Mouse (Mus musculus) lung, embryonic 15.5 days (tissue): ENCODE measurements around the gene Sh2d3c. TPM values are rescaled to one million over a fixed set of nuclear protein-coding genes. Genes with fewer than 3 reads are reported as not detected.

Experiments used
- ATAC-seq: fragments of 200-750 bp; cut with Nextera tagmentation; 2 replicates; pipeline ENCODE4 v1.8.0; 2017; ENCODE audit warnings: moderate number of reproducible peaks, borderline replicate concordance; ENCODE audit not compliant: low FRiP score, low TSS enrichment; ENCODE audit errors: extremely low read depth
- H3K27ac ChIP-seq: fragments of 300-500 bp; sonication (generic); 2 replicates; pipeline ENCODE4 v1.5.1; 2015; ENCODE audit warnings: moderate library complexity, mild to moderate bottlenecking, inconsistent platforms
- H3K27me3 ChIP-seq: fragments of 300-500 bp; sonication (generic); 2 replicates; pipeline ENCODE4 v1.6.1; 2015; ENCODE audit warnings: inconsistent platforms
- H3K36me3 ChIP-seq: fragments of 300-500 bp; sonication (generic); 2 replicates; pipeline ENCODE4 v1.6.1; 2015; ENCODE audit warnings: inconsistent platforms
- H3K4me1 ChIP-seq: fragments of 300-500 bp; sonication (generic); 2 replicates; pipeline ENCODE4 v1.6.1; 2015; ENCODE audit warnings: inconsistent platforms
- H3K4me2 ChIP-seq: fragments of 300-500 bp; sonication (generic); 2 replicates; pipeline ENCODE4 v1.6.1; 2015; ENCODE audit warnings: inconsistent platforms, mild to moderate bottlenecking, moderate library complexity
- H3K4me3 ChIP-seq: fragments of 300-500 bp; sonication (generic); 2 replicates; pipeline ENCODE4 v1.5.1; 2015; ENCODE audit warnings: mild to moderate bottlenecking, inconsistent platforms
- H3K9ac ChIP-seq: fragments of 300-500 bp; sonication (generic); 2 replicates; pipeline ENCODE4 v1.6.1; 2015; ENCODE audit warnings: inconsistent platforms
- H3K9me3 ChIP-seq: fragments of 300-500 bp; sonication (generic); 2 replicates; pipeline ENCODE4 v1.6.1; 2016; ENCODE audit warnings: inconsistent platforms
- WGBS: fragments of 180-500 bp; shearing (Covaris S2); methylation state at CpG from one replicate; pipeline ENCODE4 v1.1.7; 2015; 5-methylcytosine and 5-hydroxymethylcytosine counted together
- microRNA counts: library from miRNA; unstranded; fragments of <30 nt; microRNA quantifications from one replicate; lab custom pipeline; 2016
- microRNA-seq: library from miRNA; unstranded; fragments of <30 nt; microRNA quantifications from one replicate; pipeline ENCODE4, GENCODE M21; 2016
- polyA plus RNA-seq: library from polyadenylated mRNA; unstranded; fragments of >200 nt; fragmentation: Nextera tagmentation; extraction: Ambion mirVana; gene quantifications from 2 replicates; pipeline ENCODE4 v1.2.1, GENCODE M21; 2015

The Sh2d3c gene
- polyA plus RNA-seq, 1 experiment from 2014 or later = 41.4 TPM

- Histone ChIP-seq H3K27me3 (no peaks in the 10 kb centered on the region), H3K4me3 (no peak overlapping the region), H3K27ac (no peak overlapping the region), H3K4me2 (no peak overlapping the region), H3K9me3 (no peaks in the 10 kb centered on the region), H3K4me1 (peaks cover 14% of the 10 kb centered on the region), H3K9ac (no peak overlapping the region), H3K36me3 (no peaks in the 10 kb centered on the region)
- ATAC-seq = no peak
- WGBS = 91% methylated on average over 6 of the region's 6 CpGs
Measured at GRCm38 (mm10) chr2:32779714-32780113, 58.9 kb downstream of the Sh2d3c start.

- Histone ChIP-seq H3K4me1 (0 out of 2 replicates have a peak, but pooled peaks cover 3% of the 10 kb centered on the region), H3K36me3 (no peaks in the 10 kb centered on the region), H3K27me3 (no peaks in the 10 kb centered on the region), H3K4me2 (no peak overlapping the region), H3K4me3 (no peak overlapping the region), H3K9ac (no peak overlapping the region), H3K9me3 (no peaks in the 10 kb centered on the region), H3K27ac (no peak overlapping the region)
- 67% methylated on average over 6 of the region's 6 CpGs for WGBS
- ATAC-seq = no peak
Measured at GRCm38 (mm10) chr2:32781710-32782109, 60.9 kb downstream of the Sh2d3c start.

GRCm38 (mm10) chr2:32784048-32784681 lies 63.3 kb downstream of the Sh2d3c start, which contains the start of gene Cfap157:
TSS of gene Cfap157 (minus strand) at chr2:32784428.
- 49% methylated on average over 4 of the region's 4 CpGs for WGBS

GRCm38 (mm10) chr2:32787176-32787575 lies 66.3 kb downstream of the Sh2d3c start:
- H3K27ac ChIP-seq = no peak overlapping the region
- WGBS = 61% methylated on average over 6 of the region's 6 CpGs
- H3K9ac ChIP-seq = no peak overlapping the region
- H3K9me3 ChIP-seq = no peaks in the 10 kb centered on the region
- H3K36me3 ChIP-seq = no peaks in the 10 kb centered on the region
- peaks cover 21% of the 10 kb centered on the region for H3K4me1 ChIP-seq
- no peak for ATAC-seq
- H3K4me2 ChIP-seq = no peak overlapping the region
- no peaks in the 10 kb centered on the region for H3K27me3 ChIP-seq
- no peak overlapping the region for H3K4me3 ChIP-seq

More at GRCm38 (mm10) chr2:32784048-32784681, 63.3 kb downstream of the Sh2d3c start, which contains the start of gene Cfap157:
- no peaks in the 10 kb centered on the region for H3K9me3 ChIP-seq
- H3K9ac ChIP-seq = no peak within 1 kb of the TSS
- no peaks in the 10 kb centered on the region for H3K36me3 ChIP-seq
- H3K27me3 ChIP-seq = no peaks in the 10 kb centered on the region
- peaks cover 8% of the 10 kb centered on the region; the same call in 1 of the 2 replicates for H3K4me1 ChIP-seq
- no peak within 1 kb of the TSS for H3K4me3 ChIP-seq
- no peak for ATAC-seq
- no peak within 1 kb of the TSS for H3K4me2 ChIP-seq
- no peak within 1 kb of the TSS for H3K27ac ChIP-seq

- no peak overlapping the region for H3K4me3 ChIP-seq
- H3K9ac ChIP-seq = no peak overlapping the region
- no peaks in the 10 kb centered on the region for H3K9me3 ChIP-seq
- no peaks in the 10 kb centered on the region for H3K36me3 ChIP-seq
- ATAC-seq = 0 out of 2 replicates have a peak, but pooled peaks have one; percentile 15
- no peaks in the 10 kb centered on the region for H3K27me3 ChIP-seq
- H3K27ac ChIP-seq = no peak overlapping the region
- peaks cover 22% of the 10 kb centered on the region for H3K4me1 ChIP-seq
- WGBS = 30% methylated on average over 2 of the region's 2 CpGs
- H3K4me2 ChIP-seq = no peak overlapping the region
Measured at GRCm38 (mm10) chr2:32788581-32788980, 67.7 kb downstream of the Sh2d3c start.

GRCm38 (mm10) chr2:32791297-32791696 lies 70.4 kb downstream of the Sh2d3c start:
- H3K36me3 ChIP-seq = 0 out of 2 replicates have a peak, but pooled peaks cover 3% of the 10 kb centered on the region
- no peaks in the 10 kb centered on the region for H3K27me3 ChIP-seq
- WGBS = 39% methylated on average over 6 of the region's 6 CpGs
- H3K9me3 ChIP-seq = no peaks in the 10 kb centered on the region
- H3K4me1 ChIP-seq = peaks cover 22% of the 10 kb centered on the region
- H3K9ac ChIP-seq = no peak overlapping the region
- H3K4me2 ChIP-seq = no peak overlapping the region
- no peak overlapping the region for H3K4me3 ChIP-seq
- H3K27ac ChIP-seq = peak overlapping the region; percentile 41
- ATAC-seq = peak; percentile 33; the same call in 1 of the 2 replicates

- WGBS = 85% methylated on average over 13 of the region's 13 CpGs
- peaks cover 13% of the 10 kb centered on the region for H3K4me1 ChIP-seq
- no peak overlapping the region for H3K4me3 ChIP-seq
- no peak overlapping the region for H3K4me2 ChIP-seq
- peaks cover 14% of the 10 kb centered on the region for H3K36me3 ChIP-seq
- no peak for ATAC-seq
- H3K9ac ChIP-seq = no peak overlapping the region
- H3K9me3 ChIP-seq = no peaks in the 10 kb centered on the region
- no peaks in the 10 kb centered on the region for H3K27me3 ChIP-seq
- H3K27ac ChIP-seq = no peak overlapping the region
Measured at GRCm38 (mm10) chr2:32795748-32796418, 75.0 kb downstream of the Sh2d3c start.

GRCm38 (mm10) chr2:32798251-32798962 lies 77.6 kb downstream of the Sh2d3c start:
- no peaks in the 10 kb centered on the region for H3K9me3 ChIP-seq
- H3K27ac ChIP-seq = no peak overlapping the region
- 52% methylated on average over 10 of the region's 10 CpGs for WGBS
- H3K27me3 ChIP-seq = no peaks in the 10 kb centered on the region
- ATAC-seq = no peak
- no peak overlapping the region for H3K4me2 ChIP-seq
- H3K4me1 ChIP-seq = no peaks in the 10 kb centered on the region
- peaks cover 14% of the 10 kb centered on the region for H3K36me3 ChIP-seq
- H3K4me3 ChIP-seq = no peak overlapping the region
- H3K9ac ChIP-seq = no peak overlapping the region

MicroRNA genes within 50 kb of the gene (microRNA counts, 519-probe panel; counts per million panel counts)
- 2,202 counts per million, percentile 27 among the panel's probes with 10 or more counts for microRNA mmu-miR-2861 (lab: Ali Mortazavi, UCI)

Small RNAs within 50 kb of the gene (microRNA-seq; reads per million reads assigned to microRNA genes)
- not detected for gene Gm47291
- not detected for gene Mir2861
- not detected for gene Mir3960
- gene Mir8093 = not detected

Other genes starting within 250 kb of the Sh2d3c start
- 12.3 and 12.6 TPM in 2 replicates for gene Fam102a, start 185.7 kb upstream of the Sh2d3c start, polyA plus RNA-seq
- gene Dpm2, start 150.2 kb upstream of the Sh2d3c start, polyA plus RNA-seq = 101 and 107 TPM in 2 replicates
- 0.30 and 0.39 TPM in 2 replicates for gene Pip5kl1, start 146.3 kb upstream of the Sh2d3c start, polyA plus RNA-seq
- 0.29 TPM in 1 of 2 replicates, not detected in the other for gene 9430097D07Rik, start 145.4 kb upstream of the Sh2d3c start, polyA plus RNA-seq
- 25.9 and 26.1 TPM in 2 replicates for gene St6galnac4, start 134.0 kb upstream of the Sh2d3c start, polyA plus RNA-seq
- gene St6galnac6, start 121.3 kb upstream of the Sh2d3c start, polyA plus RNA-seq = 25.0 and 26.2 TPM in 2 replicates
- 53.6 and 60.6 TPM in 2 replicates for gene Ak1, start 99.3 kb upstream of the Sh2d3c start, polyA plus RNA-seq
- gene Eng, start 74.5 kb upstream of the Sh2d3c start, polyA plus RNA-seq = 102 and 107 TPM in 2 replicates
- gene Fpgs, start 16.9 kb upstream of the Sh2d3c start, polyA plus RNA-seq = 27.9 and 28.6 TPM in 2 replicates
- gene Cdk9, start 8.0 kb upstream of the Sh2d3c start, polyA plus RNA-seq = 89.6 and 98.7 TPM in 2 replicates
- gene 6330409D20Rik, start 20.0 kb downstream of the Sh2d3c start, polyA plus RNA-seq = 0.24 and 0.25 TPM in 2 replicates
- gene Tor2a, start 36.2 kb downstream of the Sh2d3c start, polyA plus RNA-seq = 63.9 and 65.6 TPM in 2 replicates
- 0.43 and 0.69 TPM in 2 replicates for gene Ttc16, start 54.6 kb downstream of the Sh2d3c start, polyA plus RNA-seq
- gene Ptrh1, start 54.7 kb downstream of the Sh2d3c start, polyA plus RNA-seq = 4.9 and 5.4 TPM in 2 replicates
- 1.1 and 1.3 TPM in 2 replicates for gene Cfap157, start 63.4 kb downstream of the Sh2d3c start, polyA plus RNA-seq
- gene Stxbp1, start 126.2 kb downstream of the Sh2d3c start, polyA plus RNA-seq = 21.0 and 22.3 TPM in 2 replicates
- 114 and 117 TPM in 2 replicates for gene Fam129b, start 155.1 kb downstream of the Sh2d3c start, polyA plus RNA-seq
- 164 and 167 TPM in 2 replicates for gene Rpl12, start 240.5 kb downstream of the Sh2d3c start, polyA plus RNA-seq
- 7.5 and 9.7 TPM in 2 replicates for gene Lrsam1, start 240.6 kb downstream of the Sh2d3c start, polyA plus RNA-seq